Mouse (Mus musculus) lung, adult 2 months (tissue): ENCODE data around the gene Abca8a.

ENCODE experiments used
- CTCF ChIP-seq: fragments of 200-500 bp; IDR thresholded peaks from 2 replicates; pipeline ENCODE4 v1.5.1; 2011; ENCODE audit warnings: mild to moderate bottlenecking, low read length, control low read depth; ENCODE audit not compliant: insufficient read depth
- POLR2A ChIP-seq: fragments of 200-500 bp; IDR thresholded peaks from 2 replicates; pipeline ENCODE4 v1.6.1; 2011; ENCODE audit warnings: low read depth, mild to moderate bottlenecking, control low read depth, low read length, borderline replicate concordance; ENCODE audit errors: extremely low read depth

DNA sequence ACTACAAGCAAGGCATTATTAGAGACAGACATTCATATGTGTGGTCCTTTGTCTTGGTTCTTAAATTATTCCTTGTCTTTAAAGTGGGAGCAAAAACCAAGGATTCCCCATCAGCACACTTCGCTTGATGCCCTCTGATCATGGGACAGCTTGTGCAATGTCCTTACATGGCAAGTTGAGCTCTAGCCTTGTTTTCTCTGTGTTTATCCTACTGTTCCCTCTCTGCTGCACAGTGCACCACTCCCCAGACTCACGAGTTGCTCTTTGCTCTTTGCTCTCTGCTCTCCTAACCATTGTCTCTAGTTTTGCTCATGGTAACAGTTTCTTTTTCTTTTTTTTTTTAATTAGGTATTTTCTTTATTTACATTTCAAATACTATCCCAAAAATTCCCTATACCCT, 35.7 kb downstream of the Abca8a start:
- TF ChIP-seq CTCF, result no peak
- no peak for TF ChIP-seq POLR2A
